Comparison of ENCODE assay signal across 8 mouse cellular contexts in genomic region chr1:75652547-75652946, GRCm38 (mm10).
A peak's percentile ranks its signal among the peaks of the same experiment; 100 is the strongest.
DNase-seq lines count a peak whose midpoint lies in the region; ATAC-seq lines count a peak whose summit lies in the region.
"Had no signal": no experiment of that assay in that cellular context is flagged by ENCODE, and none has a peak within 500 bp of the region (broad histone marks: within the 10 kb centered on the region; RNA-seq: fewer than 3 reads in every experiment).

No protein-coding gene starts in this region.

- WGBS in forebrain, embryonic 14.5 days, result 8% methylated on average over 10 of the region's 10 CpGs
- 11% methylated on average over 10 of the region's 10 CpGs for WGBS in kidney, embryonic 16.5 days
- WGBS in limb, embryonic 10.5 days, result 25% methylated on average over 10 of the region's 10 CpGs

- H3K9ac ChIP-seq in forebrain, embryonic 14.5 days (ENCODE audit: low read length), result no peak overlapping the region
- no peak overlapping the region for H3K9ac ChIP-seq in kidney, embryonic 16.5 days (replicated peaks; ENCODE audit: low read length)
- H3K9ac ChIP-seq: heart, embryonic 13.5 days had no signal

- no peak overlapping the region for H3K4me3 ChIP-seq in forebrain, embryonic 14.5 days (ENCODE audit: low read depth, low read length)
- no peak overlapping the region for H3K4me3 ChIP-seq in kidney, embryonic 16.5 days (ENCODE audit: low read length)
- H3K4me3 ChIP-seq in limb, embryonic 10.5 days, result no peak overlapping the region
- H3K4me3 ChIP-seq: heart, embryonic 13.5 days had no signal

- H3K9me3 ChIP-seq in forebrain, embryonic 14.5 days (replicated peaks; ENCODE audit: control insufficient read depth, low read length), result no peaks in the 10 kb centered on the region
- no peaks in the 10 kb centered on the region for H3K9me3 ChIP-seq in kidney, embryonic 16.5 days (ENCODE audit: low read length)
- no peaks in the 10 kb centered on the region for H3K9me3 ChIP-seq in limb, embryonic 10.5 days (replicated peaks)
- H3K9me3 ChIP-seq: heart, embryonic 13.5 days had no signal

- H3K27me3 ChIP-seq in forebrain, embryonic 14.5 days (replicated peaks; ENCODE audit: control insufficient read depth, insufficient read depth, low read length), result no peaks in the 10 kb centered on the region
- no peaks in the 10 kb centered on the region for H3K27me3 ChIP-seq in kidney, embryonic 16.5 days (ENCODE audit: insufficient read depth, low read length)
- H3K27me3 ChIP-seq in limb, embryonic 10.5 days (ENCODE audit: low read depth, poor library complexity, severe bottlenecking), result 0 out of 2 replicates have a peak, but pooled peaks cover 8% of the 10 kb centered on the region

- H3K4me2 ChIP-seq in forebrain, embryonic 14.5 days (ENCODE audit: low read length), result no peak overlapping the region
- H3K4me2 ChIP-seq in kidney, embryonic 16.5 days (replicated peaks; ENCODE audit: low read depth, low read length), result no peak overlapping the region
- H3K4me2 ChIP-seq: heart, embryonic 13.5 days had no signal

- H3K27ac ChIP-seq in forebrain, embryonic 14.5 days (ENCODE audit: low read depth, low read length), result no peak overlapping the region
- H3K27ac ChIP-seq in kidney, embryonic 16.5 days (ENCODE audit: low read length), result no peak overlapping the region
- H3K27ac ChIP-seq in limb, embryonic 10.5 days, result 0 out of 2 replicates have a peak overlapping the region, but pooled peaks have one; percentile 1
- H3K27ac ChIP-seq: heart, embryonic 13.5 days had no signal

- DNase-seq in 3134 (ENCODE audit: extremely low read depth, insufficient read length, low spot score) (peak; percentile 15), 416B (ENCODE audit: low read depth) (peak; percentile 66)
- peak; percentile 10 for DNase-seq in c-Kit-positive CD71-positive TER-119-negative erythroid progenitor cells, embryonic 14.5 days (ENCODE audit: low read depth)
- DNase-seq in forebrain, embryonic 14.5 days (ENCODE audit: low spot score), result peak; percentile 91
- DNase-seq in limb, embryonic 10.5 days (ENCODE audit: low spot score), result peak; percentile 80
- peak; percentile 94 for DNase-seq in retina, embryonic 14.5 days (ENCODE audit: low spot score)

- no peaks in the 10 kb centered on the region for H3K36me3 ChIP-seq in forebrain, embryonic 14.5 days (ENCODE audit: control insufficient read depth, insufficient read depth, low read length)
- no peaks in the 10 kb centered on the region for H3K36me3 ChIP-seq in kidney, embryonic 16.5 days (ENCODE audit: insufficient read depth, low read length)
- no peaks in the 10 kb centered on the region for H3K36me3 ChIP-seq in limb, embryonic 10.5 days
- H3K36me3 ChIP-seq: heart, embryonic 13.5 days had no signal

- peak; percentile 63 for ATAC-seq in forebrain, embryonic 14.5 days
- 0 out of 2 replicates have a peak, but pooled peaks have one; percentile 35 for ATAC-seq in kidney, embryonic 16.5 days (ENCODE audit: low FRiP score, low TSS enrichment)

- peaks cover 8% of the 10 kb centered on the region; the same call in 1 of the 2 replicates for H3K4me1 ChIP-seq in forebrain, embryonic 14.5 days (ENCODE audit: control insufficient read depth, insufficient read depth, low read length)
- no peaks in the 10 kb centered on the region for H3K4me1 ChIP-seq in kidney, embryonic 16.5 days (ENCODE audit: insufficient read depth, low read length)
- H3K4me1 ChIP-seq in limb, embryonic 10.5 days, result peaks cover 30% of the 10 kb centered on the region

Comparison
In these comparisons a context has a peak if more than half of its experiments do, and no peak if none do; other contexts are left out.
1. DNase-seq: peak in every context shown above with its lines; median percentile 94 in retina, embryonic 14.5 days; 91 in forebrain, embryonic 14.5 days; 80 in limb, embryonic 10.5 days; 66 in 416B; 15 in 3134; 10 in c-Kit-positive CD71-positive TER-119-negative erythroid progenitor cells, embryonic 14.5 days.